In genomic region chr2:174130468-174131097, GRCm38 (mm10) we compare ENCODE assay signal across 21 mouse cellular contexts.
"Had no signal": no experiment of that assay in that cellular context is flagged by ENCODE, and none has a peak within 500 bp of the region (broad histone marks: within the 10 kb centered on the region; RNA-seq: fewer than 3 reads in every experiment).

No protein-coding gene starts in this region.

- ATAC-seq: forebrain, postnatal 0 days; hindbrain, postnatal 0 days; intestine, embryonic 16.5 days had no signal

- H3K27me3 ChIP-seq: hindbrain, embryonic 13.5 days; hindbrain, embryonic 15.5 days; limb, embryonic 13.5 days; limb, embryonic 15.5 days had no signal

- H3K4me3 ChIP-seq: hindbrain, embryonic 13.5 days; hindbrain, embryonic 15.5 days; kidney, embryonic 15.5 days; limb, embryonic 13.5 days; limb, embryonic 15.5 days had no signal

- H3K36me3 ChIP-seq: hindbrain, embryonic 13.5 days; hindbrain, embryonic 15.5 days; kidney, embryonic 15.5 days; limb, embryonic 13.5 days; limb, embryonic 15.5 days had no signal

- DNase-seq: forebrain, postnatal 0 days; gastrocnemius, postnatal 14 days; gastrocnemius, postnatal 36 days; heart, adult 18-20 months; heart, postnatal 10 days; kidney, adult 11 months; kidney, adult 2 months; kidney, adult 9 months; kidney, postnatal 36 days; layer of hippocampus, adult 9-11 months; layer of hippocampus, postnatal 36 days; left cerebral cortex, postnatal 4 days had no signal

- H3K4me2 ChIP-seq: heart, embryonic 11.5 days; hindbrain, embryonic 13.5 days; hindbrain, embryonic 15.5 days; kidney, embryonic 15.5 days; limb, embryonic 13.5 days; limb, embryonic 15.5 days had no signal

- H3K9ac ChIP-seq: forebrain, postnatal 0 days; hindbrain, embryonic 13.5 days; hindbrain, embryonic 15.5 days; kidney, embryonic 15.5 days; limb, embryonic 13.5 days; limb, embryonic 15.5 days had no signal

- H3K27ac ChIP-seq: hindbrain, embryonic 13.5 days; hindbrain, embryonic 15.5 days; hindbrain, postnatal 0 days; kidney, embryonic 15.5 days; kidney, postnatal 0 days; limb, embryonic 13.5 days; limb, embryonic 15.5 days had no signal

- H3K9me3 ChIP-seq: hindbrain, embryonic 13.5 days; hindbrain, embryonic 15.5 days; kidney, embryonic 15.5 days; limb, embryonic 13.5 days; limb, embryonic 15.5 days had no signal
